Mouse (Mus musculus) urinary bladder, postnatal 14 days (tissue): ENCODE measurements at regions not wholly inside any gene's neighbourhood (a gene's known extent, or its start where the extent isn't known, plus 50 kb on each side); places are given as distances from the start of the nearest gene placed in this dataset.

Experiments
- DNase-seq: peaks from one replicate; pipeline ENCODE4 v3.0.0; 2021; ENCODE audit warnings: low spot score

GRCm38 (mm10) chr14:61904426-61905124 lies 297.3 kb downstream of the Kcnrg start:
- no peak for DNase-seq

- no peak for DNase-seq
Measured at GRCm38 (mm10) chr14:61918113-61918512, 310.9 kb downstream of the Kcnrg start.

- no peak for DNase-seq
Measured at GRCm38 (mm10) chr14:61931811-61932210, 324.6 kb downstream of the Kcnrg start.

GRCm38 (mm10) chr14:61941682-61942081 lies 334.4 kb downstream of the Kcnrg start:
- no peak for DNase-seq

DNA sequence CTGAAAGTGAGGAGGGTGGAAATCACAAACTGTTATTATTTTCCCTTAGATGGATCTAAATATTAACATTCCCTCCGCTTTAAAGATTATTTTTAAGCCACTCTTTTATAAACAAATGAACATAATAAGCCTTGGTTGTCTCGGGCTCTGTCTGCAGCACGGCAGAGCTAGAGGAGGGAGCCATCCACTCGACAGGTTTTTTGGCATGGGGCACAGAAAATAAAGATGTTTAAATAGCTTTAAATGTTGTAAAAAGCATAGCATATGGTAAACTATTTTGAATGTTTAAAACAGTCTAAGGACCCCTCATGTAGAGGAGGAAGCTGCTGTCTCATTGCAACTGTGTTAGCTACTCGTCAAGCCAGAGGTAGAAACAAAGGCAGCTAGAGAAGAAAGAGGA lies 338.4 kb downstream of the Kcnrg start:
- DNase-seq: no peak

GRCm38 (mm10) chr14:61949446-61949845 lies 342.2 kb downstream of the Kcnrg start:
- DNase-seq: no peak

DNA sequence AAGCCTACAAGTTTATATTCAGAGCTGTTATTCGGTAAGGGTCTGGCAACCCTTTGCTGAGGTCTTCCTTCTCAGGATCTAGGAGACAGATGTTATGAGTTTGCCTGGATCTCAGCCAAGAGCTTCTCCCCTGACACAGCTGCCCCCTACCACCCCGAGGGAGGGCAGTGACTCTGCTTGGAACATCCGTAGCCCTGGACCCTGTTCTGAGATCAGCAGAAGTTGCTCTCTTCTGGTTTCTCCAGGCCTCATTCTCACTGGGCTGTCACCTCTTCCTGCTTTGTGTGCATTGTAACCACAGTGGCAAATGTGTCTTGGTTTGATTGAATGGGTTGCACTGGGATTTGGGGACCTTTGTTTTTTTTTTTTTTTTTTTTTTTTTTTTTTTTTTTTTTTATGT lies 342.4 kb upstream of the Rnaseh2b start:
- DNase-seq: no peak

GRCm38 (mm10) chr14:61953029-61953428 lies 339.4 kb upstream of the Rnaseh2b start:
- no peak for DNase-seq

DNA sequence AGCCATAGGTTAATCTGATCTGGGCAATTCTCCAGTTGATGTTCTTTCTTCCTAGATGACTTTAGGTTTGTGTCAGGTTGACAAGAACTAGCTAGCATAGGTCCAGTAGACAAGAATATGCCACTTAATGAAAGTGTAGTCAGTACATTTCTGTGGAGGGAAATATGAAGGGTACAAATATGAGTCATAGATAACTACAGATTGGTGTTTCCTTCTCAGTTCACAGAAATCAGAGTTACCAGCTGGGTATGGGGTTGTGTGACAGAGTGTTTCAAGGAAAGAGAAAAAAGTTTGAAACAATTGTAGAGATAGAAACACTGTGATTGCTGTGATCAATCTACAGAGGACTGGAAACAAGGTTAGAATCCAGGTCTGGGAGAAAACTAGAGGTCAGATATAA lies 337.0 kb upstream of the Rnaseh2b start:
- no peak for DNase-seq

- DNase-seq: no peak
Measured at GRCm38 (mm10) chr14:61960243-61960957, 332.0 kb upstream of the Rnaseh2b start.

GRCm38 (mm10) chr14:61968467-61968866 lies 323.9 kb upstream of the Rnaseh2b start:
- no peak for DNase-seq

DNA sequence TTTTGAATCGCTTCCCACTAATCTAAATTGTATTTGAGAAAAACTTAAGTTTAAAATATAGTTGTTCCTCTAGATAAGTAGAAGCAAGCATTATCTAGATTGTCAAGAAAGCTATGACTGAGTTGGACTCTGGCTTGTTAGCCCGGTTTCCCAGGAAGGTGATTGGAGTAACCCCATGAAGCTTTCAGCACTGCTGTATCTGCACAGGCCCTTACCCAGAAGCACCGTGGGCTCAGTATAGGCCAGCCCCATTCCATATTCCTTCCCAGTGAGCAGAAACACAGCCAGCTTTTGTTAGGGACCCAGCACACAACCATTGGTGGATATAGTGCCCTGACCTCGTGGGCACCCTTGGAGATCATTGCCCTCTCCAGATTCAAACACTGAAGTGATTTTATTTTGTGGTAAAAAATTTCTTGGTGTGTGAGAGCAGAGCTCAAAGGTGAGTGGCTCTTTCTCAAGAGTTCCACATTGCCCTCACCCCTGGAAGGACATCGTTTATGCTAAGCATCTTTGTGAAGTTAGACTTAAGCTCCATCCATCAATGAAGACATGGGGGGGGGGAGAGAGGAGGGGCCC lies 323.3 kb upstream of the Rnaseh2b start:
- DNase-seq: no peak

DNA sequence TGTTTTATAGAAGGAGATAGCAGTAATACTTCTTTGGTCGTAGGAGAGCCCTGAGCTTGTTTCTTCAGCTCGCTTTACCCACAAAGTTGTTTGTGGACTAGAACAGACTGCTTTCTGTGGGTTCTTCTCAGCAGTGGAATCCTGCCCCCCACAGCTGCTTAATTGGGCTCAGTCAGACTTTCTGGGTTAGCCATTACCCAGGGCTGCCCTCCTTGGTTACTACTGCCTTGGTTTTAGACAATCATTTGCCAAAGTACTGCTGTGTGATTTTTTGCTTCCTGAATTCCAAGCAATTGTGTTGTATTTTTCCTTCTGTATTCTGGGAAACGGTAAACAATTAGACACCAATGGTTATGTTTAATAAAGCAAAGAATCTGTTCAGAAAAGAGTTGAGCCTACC lies 321.8 kb upstream of the Rnaseh2b start:
- DNase-seq: no peak

GRCm38 (mm10) chr14:61971100-61972088 lies 321.0 kb upstream of the Rnaseh2b start:
- no peak for DNase-seq

DNA sequence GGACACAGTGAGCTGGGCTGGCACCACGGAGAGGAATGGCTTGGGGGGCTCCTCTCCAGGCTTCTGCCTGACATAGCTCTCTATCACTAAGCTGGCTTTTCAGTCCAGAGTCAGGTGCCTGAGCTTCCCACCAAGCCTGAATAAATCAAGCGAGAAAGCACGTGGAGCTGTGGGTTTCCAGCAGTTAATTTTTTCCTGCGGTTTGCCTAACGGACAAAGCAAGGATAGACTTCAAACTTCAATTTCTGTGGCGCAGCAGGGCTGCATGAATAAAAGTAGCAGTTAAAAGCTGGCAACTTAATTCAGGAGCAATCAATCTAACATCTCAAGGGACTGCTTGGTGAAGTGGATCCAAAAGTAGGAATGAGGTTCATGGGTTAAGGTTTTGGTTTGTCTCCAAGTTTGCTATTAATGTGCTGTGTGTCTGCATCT lies 317.1 kb upstream of the Rnaseh2b start:
- DNase-seq: no peak

GRCm38 (mm10) chr14:61980581-61980980 lies 311.8 kb upstream of the Rnaseh2b start:
- no peak for DNase-seq

DNA sequence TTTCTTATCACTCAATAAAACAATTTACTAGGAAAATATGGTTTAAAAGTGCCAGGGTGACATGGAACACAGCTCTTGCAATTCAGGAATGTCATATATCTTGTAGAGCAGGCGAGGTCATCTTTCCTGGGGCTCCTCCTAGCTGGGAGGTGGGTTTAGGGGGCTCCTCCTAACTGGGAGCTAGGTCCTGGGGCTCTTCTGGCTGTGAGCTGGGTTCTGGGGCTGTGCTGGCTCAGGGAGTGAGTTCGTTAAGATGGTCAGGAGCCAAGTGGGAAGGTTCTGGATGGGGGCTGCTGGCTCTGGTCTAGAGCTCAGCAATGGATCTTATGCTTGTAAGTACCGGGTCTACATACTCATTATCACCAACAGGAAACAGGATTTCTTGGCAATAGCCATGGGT lies 306.8 kb upstream of the Rnaseh2b start:
- DNase-seq: no peak

- DNase-seq: no peak
Measured at GRCm38 (mm10) chr14:61986203-61986602, 306.2 kb upstream of the Rnaseh2b start.

- no peak for DNase-seq
Measured at GRCm38 (mm10) chr14:61995253-61995652, 297.1 kb upstream of the Rnaseh2b start.

DNA sequence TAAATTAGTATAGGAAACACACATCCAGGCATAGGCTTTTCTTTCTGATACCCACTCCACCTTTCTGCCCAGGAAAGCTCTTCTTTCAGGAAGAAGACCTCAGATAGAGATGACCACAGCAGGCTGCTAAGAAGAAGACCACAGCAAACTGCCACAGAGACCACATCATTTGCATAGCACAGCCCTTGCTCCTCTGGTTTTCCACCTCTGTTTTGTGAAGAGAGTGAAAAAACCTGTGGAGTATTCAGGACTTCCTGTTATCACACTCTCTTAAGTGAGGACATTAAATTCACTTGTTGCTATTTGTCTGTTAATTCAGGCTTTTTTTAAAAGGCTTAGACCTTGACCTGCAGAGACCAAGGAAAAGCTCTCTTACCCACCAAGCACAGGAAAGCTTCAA lies 294.7 kb upstream of the Rnaseh2b start:
- no peak for DNase-seq

GRCm38 (mm10) chr14:61998259-61998658 lies 294.1 kb upstream of the Rnaseh2b start:
- DNase-seq: no peak

- DNase-seq: no peak
Measured at GRCm38 (mm10) chr14:62001481-62001949, 290.9 kb upstream of the Rnaseh2b start.
